ENCODE assay signal across 18 mouse cellular contexts in the genomic region with DNA sequence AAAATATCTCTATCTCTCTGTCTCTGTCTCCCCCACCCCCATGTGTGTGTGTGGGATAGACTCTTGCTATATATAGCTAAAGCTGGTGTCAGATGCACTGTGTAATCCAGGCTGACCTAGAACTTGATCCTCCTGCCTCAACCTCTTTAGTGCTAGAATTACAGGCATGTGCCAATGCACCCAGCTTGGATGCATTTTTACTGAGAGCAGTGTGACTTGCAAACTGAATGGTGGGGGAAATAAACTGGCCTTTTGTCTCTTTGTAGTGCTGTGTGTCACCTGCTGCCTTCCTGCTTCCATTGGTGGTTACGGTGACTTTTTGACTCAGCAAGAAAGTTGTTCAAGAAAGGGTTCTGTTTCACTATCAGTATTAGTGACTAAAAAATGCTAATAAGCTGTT. TPM values are rescaled to one million over a fixed set of nuclear protein-coding genes. Genes with fewer than 3 reads are reported as not detected.
DNase-seq lines count a peak whose midpoint lies in the region; ATAC-seq lines count a peak whose summit lies in the region.
"Had no signal": no experiment of that assay in that cellular context is flagged by ENCODE, and none has a peak within 500 bp of the region (broad histone marks: within the 10 kb centered on the region; RNA-seq: fewer than 3 reads in every experiment).

No protein-coding gene starts in this region.

- H3K9ac ChIP-seq in kidney, embryonic 14.5 days (ENCODE audit: low read depth, low read length) = no peak overlapping the region
- no peak overlapping the region for H3K9ac ChIP-seq in forebrain, embryonic 16.5 days (replicated peaks; ENCODE audit: low read depth, low read length)
- H3K9ac ChIP-seq: forebrain, embryonic 13.5 days; hindbrain, embryonic 15.5 days; liver, embryonic 13.5 days; midbrain, embryonic 12.5 days had no signal

- H3K27ac ChIP-seq in kidney, embryonic 14.5 days (ENCODE audit: low read depth, low read length) = no peak overlapping the region
- H3K27ac ChIP-seq in forebrain, embryonic 16.5 days (ENCODE audit: low read length) = no peak overlapping the region
- H3K27ac ChIP-seq: forebrain, embryonic 13.5 days; hindbrain, embryonic 15.5 days; liver, embryonic 13.5 days; midbrain, embryonic 12.5 days had no signal

- DNase-seq in kidney, postnatal 14 days = no peak
- DNase-seq in thymus, postnatal 0 days (ENCODE audit: low spot score) = peak; percentile 10
- no peak for DNase-seq in thymus, postnatal 10 days (ENCODE audit: low spot score in 2 of 2)
- peak; percentile 77 for DNase-seq in skeletal muscle tissue, adult 2 months (ENCODE audit: low read depth, low spot score)
- DNase-seq in adrenal gland, postnatal 4 days (ENCODE audit: low spot score in 2 of 2) = no peak
- DNase-seq: adrenal gland, postnatal 14 days; cerebellum, adult 9-10 months; heart, postnatal 14 days; kidney, adult 8-10 months; liver, embryonic 13.5 days; thymus, postnatal 4 days had no signal

- H3K4me2 ChIP-seq in kidney, embryonic 14.5 days (replicated peaks; ENCODE audit: low read depth, low read length) = no peak overlapping the region
- no peak overlapping the region for H3K4me2 ChIP-seq in forebrain, embryonic 16.5 days (ENCODE audit: low read length)
- H3K4me2 ChIP-seq: forebrain, embryonic 13.5 days; hindbrain, embryonic 15.5 days; liver, embryonic 13.5 days; midbrain, embryonic 12.5 days had no signal

- no peaks in the 10 kb centered on the region for H3K9me3 ChIP-seq in kidney, embryonic 14.5 days (ENCODE audit: control insufficient read depth, low read length)
- no peaks in the 10 kb centered on the region for H3K9me3 ChIP-seq in forebrain, embryonic 16.5 days (ENCODE audit: control insufficient read depth, low read length)
- H3K9me3 ChIP-seq: forebrain, embryonic 13.5 days; hindbrain, embryonic 15.5 days; liver, embryonic 13.5 days; midbrain, embryonic 12.5 days had no signal

- no peaks in the 10 kb centered on the region for H3K4me1 ChIP-seq in kidney, embryonic 14.5 days (ENCODE audit: control insufficient read depth, insufficient read depth, low read length)
- H3K4me1 ChIP-seq in forebrain, embryonic 16.5 days (replicated peaks; ENCODE audit: control insufficient read depth, insufficient read depth, low read length) = no peaks in the 10 kb centered on the region
- H3K4me1 ChIP-seq: forebrain, embryonic 13.5 days; hindbrain, embryonic 15.5 days; midbrain, embryonic 12.5 days had no signal

- peaks cover 51% of the 10 kb centered on the region for H3K36me3 ChIP-seq in kidney, embryonic 14.5 days (ENCODE audit: control insufficient read depth, insufficient read depth, low read length)
- H3K36me3 ChIP-seq in forebrain, embryonic 16.5 days (ENCODE audit: control insufficient read depth, insufficient read depth) = peaks cover 27% of the 10 kb centered on the region

- WGBS in kidney, embryonic 14.5 days = 67% methylated on average over 1 of the region's 1 CpGs
- WGBS in forebrain, embryonic 16.5 days = 89% methylated on average over 1 of the region's 1 CpGs

- no peak overlapping the region for H3K4me3 ChIP-seq in kidney, embryonic 14.5 days (ENCODE audit: low read length)
- H3K4me3 ChIP-seq in forebrain, embryonic 16.5 days (replicated peaks; ENCODE audit: low read length) = no peak overlapping the region
- H3K4me3 ChIP-seq: forebrain, embryonic 13.5 days; hindbrain, embryonic 15.5 days; liver, embryonic 13.5 days; midbrain, embryonic 12.5 days had no signal

- peak; percentile 33 for ATAC-seq in kidney, embryonic 14.5 days (ENCODE audit: low FRiP score, low TSS enrichment)
- ATAC-seq in common myeloid progenitor, adult 5-6 weeks (replicated peaks; ENCODE audit: low read depth, poor library complexity, severe bottlenecking) = peak; percentile 22; the same call in 1 of the 2 replicates
- ATAC-seq in forebrain, embryonic 16.5 days = no peak
- ATAC-seq: forebrain, embryonic 13.5 days; lung, postnatal 0 days had no signal

- H3K27me3 ChIP-seq in kidney, embryonic 14.5 days (ENCODE audit: control insufficient read depth, insufficient read depth, low read length) = no peaks in the 10 kb centered on the region
- H3K27me3 ChIP-seq in forebrain, embryonic 16.5 days (replicated peaks; ENCODE audit: control insufficient read depth, insufficient read depth, low read length) = no peaks in the 10 kb centered on the region
- H3K27me3 ChIP-seq: forebrain, embryonic 13.5 days; hindbrain, embryonic 15.5 days; liver, embryonic 13.5 days; midbrain, embryonic 12.5 days had no signal

RNA-seq across cellular contexts. Expression of gene Tmem248, which starts 20.6 kb away (rescaled TPM):
- 42.2 and 45.9 TPM in 2 replicates for polyA plus RNA-seq in kidney, embryonic 14.5 days (2014; fragmentation: Nextera tagmentation; extraction: Ambion mirVana)
- polyA plus RNA-seq in thymus, postnatal 0 days (2015; fragmentation: Nextera tagmentation; extraction: Ambion mirVana) = 27.8 and 39.5 TPM in 2 replicates
- total RNA-seq in common myeloid progenitor, adult 5-6 weeks (2017) = 42.8 and 55.1 TPM in 2 replicates
- 22.3 and 23.0 TPM in 2 replicates for polyA plus RNA-seq in forebrain, embryonic 16.5 days (2015; fragmentation: Nextera tagmentation; extraction: Ambion mirVana)
- total RNA-seq in adrenal gland, postnatal 4 days (2021) = 10 to 100 TPM; 56.0 to 61.9 TPM

RNA-seq across cellular contexts. Expression of gene Rabgef1, which starts 24.7 kb away (rescaled TPM):
- polyA plus RNA-seq in kidney, embryonic 14.5 days (2014; fragmentation: Nextera tagmentation; extraction: Ambion mirVana) = 21.0 and 26.7 TPM in 2 replicates
- polyA plus RNA-seq in thymus, postnatal 0 days (2015; fragmentation: Nextera tagmentation; extraction: Ambion mirVana) = 20.7 and 20.8 TPM in 2 replicates
- total RNA-seq in common myeloid progenitor, adult 5-6 weeks (2017) = 32.4 and 34.3 TPM in 2 replicates
- 44.7 and 47.0 TPM in 2 replicates for polyA plus RNA-seq in forebrain, embryonic 16.5 days (2015; fragmentation: Nextera tagmentation; extraction: Ambion mirVana)
- 10 to 100 TPM; 36.5 to 43.2 TPM for total RNA-seq in adrenal gland, postnatal 4 days (2021)

RNA-seq across cellular contexts. Expression of gene Kctd7, which starts 51.6 kb away (rescaled TPM):
- 2.2 and 4.3 TPM in 2 replicates for polyA plus RNA-seq in kidney, embryonic 14.5 days (2014; fragmentation: Nextera tagmentation; extraction: Ambion mirVana)
- polyA plus RNA-seq in thymus, postnatal 0 days (2015; fragmentation: Nextera tagmentation; extraction: Ambion mirVana) = 4.2 TPM in 2 replicates
- total RNA-seq in common myeloid progenitor, adult 5-6 weeks (2017) = 2.3 and 9.3 TPM in 2 replicates
- polyA plus RNA-seq in forebrain, embryonic 16.5 days (2015; fragmentation: Nextera tagmentation; extraction: Ambion mirVana) = 14.3 and 14.9 TPM in 2 replicates
- total RNA-seq in adrenal gland, postnatal 4 days (2021) = 1 to 10 TPM; 7.8 to 9.4 TPM

RNA-seq across cellular contexts. Expression of gene Sbds, which starts 59.0 kb away (rescaled TPM):
- polyA plus RNA-seq in kidney, embryonic 14.5 days (2014; fragmentation: Nextera tagmentation; extraction: Ambion mirVana) = 55.4 and 77.5 TPM in 2 replicates
- 84.0 and 91.6 TPM in 2 replicates for polyA plus RNA-seq in thymus, postnatal 0 days (2015; fragmentation: Nextera tagmentation; extraction: Ambion mirVana)
- 107 and 134 TPM in 2 replicates for total RNA-seq in common myeloid progenitor, adult 5-6 weeks (2017)
- 60.3 TPM in 2 replicates for polyA plus RNA-seq in forebrain, embryonic 16.5 days (2015; fragmentation: Nextera tagmentation; extraction: Ambion mirVana)
- total RNA-seq in adrenal gland, postnatal 4 days (2021) = 10 to 100 TPM; 74.2 to 77.0 TPM

RNA-seq across cellular contexts. Expression of gene Tyw1, which starts 59.1 kb away (rescaled TPM):
- polyA plus RNA-seq in kidney, embryonic 14.5 days (2014; fragmentation: Nextera tagmentation; extraction: Ambion mirVana) = 18.3 and 30.2 TPM in 2 replicates
- polyA plus RNA-seq in thymus, postnatal 0 days (2015; fragmentation: Nextera tagmentation; extraction: Ambion mirVana) = 24.3 and 25.2 TPM in 2 replicates
- 35.8 and 43.0 TPM in 2 replicates for total RNA-seq in common myeloid progenitor, adult 5-6 weeks (2017)
- polyA plus RNA-seq in forebrain, embryonic 16.5 days (2015; fragmentation: Nextera tagmentation; extraction: Ambion mirVana) = 25.4 and 29.6 TPM in 2 replicates
- total RNA-seq in adrenal gland, postnatal 4 days (2021) = 10 to 100 TPM; 25.3 to 25.7 TPM

Comparison
In these comparisons a context has a peak if more than half of its experiments do, and no peak if none do; other contexts are left out.
1. DNase-seq: peak in thymus, postnatal 0 days (single experiment) and skeletal muscle tissue, adult 2 months (single experiment); none in kidney, postnatal 14 days (single experiment), thymus, postnatal 10 days (0 of 2) and adrenal gland, postnatal 4 days (0 of 2).